Mouse (Mus musculus) stomach, postnatal 0 days (tissue): ENCODE results near the gene Snrpg. TPM values are rescaled to one million over a fixed set of nuclear protein-coding genes. Genes with fewer than 3 reads are reported as not detected.

Experiments used
- ATAC-seq: fragments of 200-750 bp; cut with Nextera tagmentation; 2 replicates; pipeline ENCODE4 v1.8.0; 2017; ENCODE audit not compliant: low FRiP score, low TSS enrichment
- DNase-seq: peaks from one replicate; pipeline ENCODE4 v3.0.0-alpha.2; 2016; ENCODE audit warnings: low spot score
- H3K27ac ChIP-seq: fragments of 300-500 bp; sonication (generic); replicated peaks from 2 replicates; pipeline ENCODE4 v1.5.1; 2014; ENCODE audit warnings: mild to moderate bottlenecking, control low read depth
- H3K27me3 ChIP-seq: fragments of 300-500 bp; sonication (generic); 2 replicates; pipeline ENCODE4 v1.6.1; 2014; ENCODE audit warnings: low read length; ENCODE audit not compliant: control insufficient read depth, insufficient read depth
- H3K36me3 ChIP-seq: fragments of 300-500 bp; sonication (generic); 2 replicates; pipeline ENCODE4 v1.6.1; 2014; ENCODE audit warnings: low read length, mixed read lengths; ENCODE audit not compliant: control insufficient read depth, insufficient read depth
- H3K4me1 ChIP-seq: fragments of 300-500 bp; sonication (generic); replicated peaks from 2 replicates; pipeline ENCODE4 v1.6.1; 2014; ENCODE audit warnings: antibody characterized with exemption; ENCODE audit not compliant: control insufficient read depth, insufficient read depth
- H3K4me2 ChIP-seq: fragments of 300-500 bp; sonication (generic); replicated peaks from 2 replicates; pipeline ENCODE4 v1.6.1; 2014; ENCODE audit warnings: low read depth, mild to moderate bottlenecking, control low read depth, moderate library complexity
- H3K4me3 ChIP-seq: fragments of 300-500 bp; sonication (generic); 2 replicates; pipeline ENCODE4 v1.5.1; 2014; ENCODE audit warnings: low read depth, low read length, control low read depth
- H3K9ac ChIP-seq: fragments of 300-500 bp; sonication (generic); 2 replicates; pipeline ENCODE4 v1.6.1; 2014; ENCODE audit warnings: mild to moderate bottlenecking, low read length, control low read depth, mixed read lengths
- H3K9me3 ChIP-seq: fragments of 300-500 bp; sonication (generic); 2 replicates; pipeline ENCODE4 v1.6.1; 2016; ENCODE audit warnings: low read length; ENCODE audit not compliant: control insufficient read depth
- CTCF ChIP-seq: IDR thresholded peaks from 2 replicates; pipeline ENCODE4 v1.5.1; 2016; ENCODE audit warnings: antibody characterized with exemption, low read depth, mild to moderate bottlenecking, moderate library complexity
- EP300 ChIP-seq: optimal IDR thresholded peaks from 2 replicates; pipeline ENCODE3; 2016; ENCODE audit warnings: antibody characterized with exemption
- WGBS: fragments of 180-500 bp; shearing (Covaris S2); extraction: QIAGEN DNeasy Blood & Tissue Kit; methylation state at CpG from one replicate; pipeline ENCODE4 v1.1.7; 2014; 5-methylcytosine and 5-hydroxymethylcytosine counted together
- polyA plus RNA-seq: library from polyadenylated mRNA; unstranded; fragments of >200 nt; fragmentation: Nextera tagmentation; extraction: Ambion mirVana; gene quantifications from 2 replicates; pipeline ENCODE4 v1.2.1, GENCODE M21; 2015

Snrpg gene
- polyA plus RNA-seq, 1 experiment from 2014 or later, result 277 TPM

DNA sequence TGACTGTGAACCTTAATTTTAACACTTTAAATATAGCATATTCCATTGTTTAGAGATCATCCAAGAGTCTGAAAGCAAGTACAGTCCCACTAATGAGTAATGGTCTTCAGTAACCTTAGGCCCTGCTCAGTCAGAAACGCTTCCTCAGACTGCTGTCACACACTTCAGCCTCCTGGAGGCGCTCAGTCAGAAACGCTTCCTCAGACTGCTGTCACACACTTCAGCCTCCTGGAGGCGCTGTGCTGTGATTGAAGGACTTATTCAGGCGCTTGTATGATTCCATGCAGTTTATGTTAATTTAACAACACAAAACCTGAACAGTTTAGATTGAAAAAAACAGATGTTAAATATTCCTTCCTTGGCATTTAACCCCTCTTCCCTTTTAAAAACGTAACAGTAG is 49.4 kb downstream of the Snrpg start:
- H3K36me3 ChIP-seq, result peaks cover 24% of the 10 kb centered on the region
- H3K27me3 ChIP-seq, result no peaks in the 10 kb centered on the region
- ATAC-seq, result no peak
- DNase-seq, result peak; percentile 40
- no peak overlapping the region for H3K4me3 ChIP-seq
- no peak overlapping the region for H3K27ac ChIP-seq
- no peaks in the 10 kb centered on the region for H3K4me1 ChIP-seq
- no peak overlapping the region for H3K9ac ChIP-seq
- peak; percentile 69 for TF ChIP-seq CTCF
- TF ChIP-seq EP300, result no peak
- H3K4me2 ChIP-seq, result no peak overlapping the region
- WGBS, result 71% methylated on average over 6 of the region's 6 CpGs
- H3K9me3 ChIP-seq, result no peaks in the 10 kb centered on the region

DNA sequence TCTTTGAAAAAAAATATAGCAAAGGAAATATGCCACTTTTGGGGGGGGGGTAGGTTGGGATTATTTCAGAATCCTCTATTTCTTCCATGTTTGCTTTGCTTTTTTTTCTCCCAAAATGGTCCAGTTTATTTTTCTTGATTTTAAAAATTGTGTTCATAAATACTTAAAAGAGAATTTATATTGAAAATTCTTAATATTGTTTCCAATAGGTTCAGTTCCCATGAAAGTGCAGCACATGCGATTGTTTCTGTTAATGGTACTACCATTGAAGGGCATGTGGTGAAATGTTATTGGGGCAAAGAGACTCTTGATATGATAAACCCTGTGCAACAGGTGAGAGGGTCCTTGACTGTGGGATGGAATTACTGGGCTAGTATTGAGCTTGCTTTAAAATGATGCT is 55.3 kb downstream of the Snrpg start, which contains the start of gene Gm44790:
Gm44790 (plus strand) TSS at position 301 of the 400 bp plus-strand sequence.
- no peak within 1 kb of the TSS for H3K9ac ChIP-seq
- no peaks in the 10 kb centered on the region for H3K27me3 ChIP-seq
- no peak within 1 kb of the TSS for H3K4me2 ChIP-seq
- no peaks in the 10 kb centered on the region for H3K9me3 ChIP-seq
- H3K4me3 ChIP-seq, result no peak within 1 kb of the TSS
- peaks cover 14% of the 10 kb centered on the region for H3K36me3 ChIP-seq
- DNase-seq (no peak), ATAC-seq (no peak)
- TF ChIP-seq CTCF, result no peak
- TF ChIP-seq EP300, result no peak
- 94% methylated on average over 1 of the region's 1 CpGs for WGBS
- no peak within 1 kb of the TSS for H3K27ac ChIP-seq
- H3K4me1 ChIP-seq, result no peaks in the 10 kb centered on the region

Other genes with a start within 250 kb of the Snrpg start
- gene Tgfa, start 176.1 kb upstream of the Snrpg start, polyA plus RNA-seq, result 8.7 and 9.1 TPM in 2 replicates
- gene Fam136a, start 5.7 kb upstream of the Snrpg start, polyA plus RNA-seq, result 72.1 and 74.8 TPM in 2 replicates
- gene Pcyox1, start 25.9 kb downstream of the Snrpg start, polyA plus RNA-seq, result 93.8 and 94.8 TPM in 2 replicates
- gene Tia1, start 32.9 kb downstream of the Snrpg start, polyA plus RNA-seq, result 44.6 and 47.2 TPM in 2 replicates
- not detected in 2 replicates for gene Gm44790, start 55.4 kb downstream of the Snrpg start, polyA plus RNA-seq
- 15.0 and 16.4 TPM in 2 replicates for gene C87436, start 67.1 kb downstream of the Snrpg start, polyA plus RNA-seq
- 331 and 337 TPM in 2 replicates for gene Pcbp1, start 155.0 kb downstream of the Snrpg start, polyA plus RNA-seq